Mouse (Mus musculus) heart, adult 2 months (tissue): ENCODE measurements around the gene Cdrt4. TPM values are rescaled to one million over a fixed set of nuclear protein-coding genes. Genes with fewer than 3 reads are reported as not detected.

ENCODE experiments used
- DNase-seq, 2 experiments: peaks; one replicate each; pipeline ENCODE4 v3.0.0; 2021
- H3K27ac ChIP-seq: fragments of 200-600 bp; 2 replicates; pipeline ENCODE4 v1.8.1; 2022
- H3K27me3 ChIP-seq: fragments of 200-500 bp; 2 replicates; pipeline ENCODE4 v1.6.1; 2012; ENCODE audit warnings: mild to moderate bottlenecking, low read length, inconsistent platforms, mixed read lengths; ENCODE audit not compliant: control insufficient read depth, insufficient read depth
- H3K36me3 ChIP-seq: fragments of 200-500 bp; 2 replicates; pipeline ENCODE4 v1.6.1; 2012; ENCODE audit warnings: low read length, inconsistent platforms; ENCODE audit not compliant: control insufficient read depth, insufficient read depth
- H3K4me1 ChIP-seq: fragments of 200-500 bp; 2 replicates; pipeline ENCODE4 v1.6.1; 2011; ENCODE audit warnings: low read length; ENCODE audit not compliant: control insufficient read depth, insufficient read depth
- H3K4me3 ChIP-seq: fragments of 200-600 bp; 2 replicates; pipeline ENCODE4 v1.8.1; 2022
- H3K79me2 ChIP-seq: fragments of 200-500 bp; replicated peaks from 2 replicates; pipeline ENCODE4 v1.6.1; 2012; ENCODE audit warnings: mild to moderate bottlenecking, inconsistent platforms, low read length, moderate library complexity, mixed read lengths; ENCODE audit not compliant: control insufficient read depth, insufficient read depth
- H3K9ac ChIP-seq: fragments of 200-500 bp; 2 replicates; pipeline ENCODE4 v1.6.1; 2012; ENCODE audit warnings: low read depth, mild to moderate bottlenecking, control low read depth, inconsistent platforms, low read length, mixed read lengths
- CTCF ChIP-seq: fragments of 200-600 bp; IDR thresholded peaks from 2 replicates; pipeline ENCODE4 v1.8.1; 2022; ENCODE audit warnings: antibody characterized with exemption, mild to moderate bottlenecking, moderate library complexity
- EP300 ChIP-seq: fragments of 200-500 bp; IDR thresholded peaks from 2 replicates; pipeline ENCODE4 v1.6.1; 2011; ENCODE audit warnings: low read depth, low read length, control low read depth; ENCODE audit not compliant: insufficient read depth
- POLR2A ChIP-seq: fragments of 200-500 bp; IDR thresholded peaks from 2 replicates; pipeline ENCODE4 v1.6.1; 2011; ENCODE audit warnings: mild to moderate bottlenecking, low read depth, low read length, control low read depth; ENCODE audit not compliant: insufficient read depth
- WGBS: fragments of 180-500 bp; shearing (Covaris S2); methylation state at CpG from one replicate; pipeline ENCODE4 v1.1.7; 2018; 5-methylcytosine and 5-hydroxymethylcytosine counted together
- intact Hi-C: fragments of 180-260 bp; cut with DNase I; formaldehyde crosslinking; loops from one replicate; pipeline ENCODE4 v1.15.1; 2025
- polyA plus RNA-seq: library from polyadenylated mRNA; depleted of rRNA; stranded (reverse); fragments of >200 nt; gene quantifications from 2 replicates; pipeline ENCODE4 v1.2.3, GENCODE M21; 2012; rRNA removed
- total RNA-seq, 2 experiments: library from RNA; stranded (reverse); gene quantifications; 2 replicates each; pipeline ENCODE4 v1.2.3; 2021

Cdrt4 gene
- total and polyA plus RNA-seq, 3 experiments: not detected

DNA sequence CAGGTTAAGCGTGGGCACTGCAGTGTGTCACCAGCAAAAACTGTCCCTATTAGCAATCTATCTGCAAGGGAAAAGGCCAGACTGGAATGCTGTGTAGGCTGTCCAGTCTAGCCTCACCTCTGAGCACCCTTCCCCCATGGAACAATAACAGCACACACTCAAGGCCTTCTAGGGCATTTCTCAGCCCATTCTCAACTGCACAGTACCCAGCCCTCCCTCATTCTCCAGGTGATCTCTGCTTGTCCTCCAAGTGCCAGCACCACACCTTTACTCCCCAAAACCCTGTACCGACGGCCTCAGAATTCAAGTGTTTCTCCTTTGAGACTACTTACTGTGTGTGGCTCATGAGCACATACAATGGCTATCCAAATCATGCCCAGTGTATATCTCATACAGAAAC is 77.1 kb downstream of the Cdrt4 start:
- intact Hi-C loops: loop anchor here (5.0 kb wide), 3 partner anchors 81 to 104 kb away; no protein-coding TSS in a partner anchor
- WGBS: 91% methylated on average over 3 of the region's 3 CpGs
- TF ChIP-seq CTCF (no peak), POLR2A (no peak), EP300 (no peak)
- H3K9ac ChIP-seq: no peak overlapping the region
- peaks cover 4% of the 10 kb centered on the region; the same call in 1 of the 2 replicates for H3K4me1 ChIP-seq
- H3K4me3 ChIP-seq: no peak overlapping the region
- no peaks in the 10 kb centered on the region for H3K36me3 ChIP-seq
- H3K27ac ChIP-seq: no peak overlapping the region
- H3K27me3 ChIP-seq: no peaks in the 10 kb centered on the region
- no peaks in the 10 kb centered on the region for H3K79me2 ChIP-seq
- DNase-seq: no peak

DNA sequence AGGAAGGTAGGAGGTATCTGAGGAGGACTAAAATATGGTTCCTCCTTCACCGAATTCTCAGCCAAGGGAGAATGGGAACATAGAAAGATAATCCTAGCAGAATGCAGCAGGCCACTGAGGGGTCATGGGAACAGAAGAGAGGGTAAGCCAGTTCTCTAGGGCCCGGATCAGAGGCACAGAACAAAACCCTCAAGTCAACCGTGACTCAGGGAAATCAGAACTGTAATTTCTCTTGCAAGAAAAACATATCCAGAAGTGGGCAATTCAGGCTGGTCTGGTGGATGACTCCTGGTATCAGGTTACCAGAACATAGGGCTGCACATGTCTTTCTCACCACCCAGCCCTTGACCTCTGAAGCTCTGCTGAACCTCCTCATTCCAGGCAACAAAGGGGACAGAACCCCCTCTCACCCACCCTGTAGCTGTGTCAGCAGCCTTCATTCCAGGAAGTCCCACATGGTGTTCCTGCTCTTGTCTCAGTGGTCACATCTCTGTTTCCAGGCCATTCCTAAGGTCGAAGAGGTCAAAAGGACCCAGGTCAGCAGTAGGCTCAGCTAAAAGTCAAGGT is 78.2 kb downstream of the Cdrt4 start:
- WGBS: 53% methylated on average over 4 of the region's 4 CpGs
- Histone ChIP-seq H3K27me3 (no peaks in the 10 kb centered on the region), H3K4me1 (peaks cover 4% of the 10 kb centered on the region; the same call in 1 of the 2 replicates), H3K27ac (peak overlapping the region; percentile 41), H3K9ac (no peak overlapping the region), H3K4me3 (no peak overlapping the region), H3K36me3 (no peaks in the 10 kb centered on the region), H3K79me2 (no peaks in the 10 kb centered on the region)
- intact Hi-C loops: loop anchor here (5.0 kb wide), 3 partner anchors 82 to 103 kb away; no protein-coding TSS in a partner anchor
- TF ChIP-seq POLR2A (no peak), EP300 (no peak), CTCF (no peak)
- no peak for DNase-seq

DNA sequence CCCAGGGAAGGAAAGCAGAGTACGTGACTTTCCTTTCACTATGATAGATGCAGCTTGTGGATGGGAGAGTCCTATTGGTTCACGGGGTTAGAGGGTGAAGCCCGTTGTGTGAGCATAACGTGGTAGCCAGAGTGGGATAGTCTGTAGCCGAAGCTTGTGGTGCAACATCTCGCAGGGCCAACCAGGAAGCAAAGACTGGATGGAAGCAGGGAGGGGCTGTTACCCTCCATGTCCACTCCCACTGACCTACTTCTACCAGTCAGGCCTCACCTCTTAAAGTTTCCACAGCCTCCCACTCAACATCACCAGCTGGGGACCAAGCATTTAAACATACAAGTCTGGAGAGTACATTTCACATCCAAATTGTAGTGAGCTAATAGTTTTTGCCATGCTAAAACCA is 78.7 kb downstream of the Cdrt4 start:
- Histone ChIP-seq H3K4me3 (no peak overlapping the region), H3K27me3 (no peaks in the 10 kb centered on the region), H3K27ac (peak overlapping the region; percentile 41), H3K9ac (no peak overlapping the region), H3K36me3 (no peaks in the 10 kb centered on the region), H3K4me1 (peaks cover 4% of the 10 kb centered on the region; the same call in 1 of the 2 replicates), H3K79me2 (no peaks in the 10 kb centered on the region)
- peak in 1 of 2 experiments; percentile 61 for DNase-seq
- 77% methylated on average over 6 of the region's 6 CpGs for WGBS
- no peak for TF ChIP-seq POLR2A
- no peak for TF ChIP-seq CTCF
- TF ChIP-seq EP300: no peak
- intact Hi-C loops: loop anchor here (5.0 kb wide), 3 partner anchors 82 to 103 kb away; no protein-coding TSS in a partner anchor

DNA sequence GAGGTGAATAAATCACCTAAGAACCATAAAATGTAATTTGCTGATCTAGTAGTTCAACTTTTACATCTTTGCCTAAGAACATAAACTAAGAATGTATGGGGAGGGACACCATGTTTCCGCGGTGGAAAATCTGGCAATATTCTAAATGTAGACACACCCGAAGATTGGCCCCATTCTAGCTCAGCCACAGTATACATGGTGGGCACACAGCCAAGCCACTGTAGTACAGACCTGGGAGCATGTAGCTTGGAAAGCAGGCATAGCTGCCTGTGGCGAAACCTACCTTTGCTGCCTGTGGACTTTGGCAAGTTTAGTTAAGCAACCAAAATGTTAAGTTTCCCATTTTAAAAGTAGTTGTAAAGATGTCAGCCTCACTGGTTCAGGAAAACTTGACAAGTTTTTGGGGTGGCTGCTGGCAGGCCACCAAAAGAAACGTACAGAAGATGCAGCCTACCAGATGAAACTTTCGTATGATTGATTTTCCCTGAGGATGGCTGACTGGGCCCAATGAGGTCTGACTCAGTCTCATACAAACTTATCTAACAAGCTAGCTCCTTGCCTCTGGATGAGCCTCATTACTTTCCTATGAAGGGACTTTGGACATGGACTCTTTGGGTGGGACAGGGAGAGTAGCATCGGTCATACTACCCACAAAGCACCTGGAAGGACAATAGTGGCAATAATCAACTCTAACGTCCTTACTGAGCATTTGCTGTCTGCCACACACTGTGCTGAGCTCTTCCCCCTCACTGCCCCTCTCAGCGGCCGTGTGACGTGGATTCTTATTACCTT is 84.6 kb downstream of the Cdrt4 start:
- intact Hi-C loops: no loop called here
- no peak overlapping the region for H3K4me3 ChIP-seq
- no peaks in the 10 kb centered on the region for H3K36me3 ChIP-seq
- no peak overlapping the region for H3K9ac ChIP-seq
- WGBS: 73% methylated on average over 11 of the region's 11 CpGs
- no peak for TF ChIP-seq CTCF
- no peak for DNase-seq
- H3K27me3 ChIP-seq: no peaks in the 10 kb centered on the region
- no peaks in the 10 kb centered on the region for H3K4me1 ChIP-seq
- H3K79me2 ChIP-seq: no peaks in the 10 kb centered on the region
- H3K27ac ChIP-seq: no peak overlapping the region

DNA sequence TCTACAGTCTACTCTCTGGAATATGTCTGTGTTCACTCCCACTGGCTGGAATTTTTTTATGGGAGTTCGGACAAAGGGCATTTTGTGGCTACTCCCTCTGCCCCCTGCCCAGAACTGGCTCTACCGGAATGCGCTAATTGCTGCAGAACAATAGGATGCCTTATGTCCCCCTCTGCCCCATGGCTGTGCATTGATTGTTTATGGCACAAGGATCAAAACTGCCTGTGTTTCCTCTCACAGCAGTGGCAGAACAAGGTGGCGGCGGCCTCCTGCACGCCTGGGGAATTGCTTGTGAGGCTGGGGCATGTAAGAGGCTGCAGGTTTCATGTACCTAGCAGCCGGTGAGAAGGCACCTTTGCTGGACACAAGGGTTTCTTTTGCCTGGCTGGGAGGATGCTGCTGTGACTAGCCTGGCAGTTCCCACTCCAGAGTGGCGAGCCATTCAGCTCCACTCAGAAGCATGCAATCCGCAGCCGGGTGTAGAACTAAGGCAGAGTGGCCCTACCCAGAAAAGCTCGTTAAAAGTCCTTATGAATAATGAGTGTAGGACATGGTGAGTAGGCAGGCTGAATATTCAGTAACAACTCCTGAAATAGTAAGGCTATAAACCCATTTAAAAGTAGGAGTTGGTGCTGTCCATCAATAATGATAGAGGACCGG is 89.1 kb downstream of the Cdrt4 start:
- Histone ChIP-seq H3K4me3 (no peak overlapping the region), H3K79me2 (no peaks in the 10 kb centered on the region), H3K4me1 (no peaks in the 10 kb centered on the region), H3K27ac (no peak overlapping the region), H3K27me3 (no peaks in the 10 kb centered on the region), H3K9ac (no peak overlapping the region), H3K36me3 (no peaks in the 10 kb centered on the region)
- WGBS: 84% methylated on average over 12 of the region's 12 CpGs
- no peak for DNase-seq
- TF ChIP-seq EP300 (no peak), CTCF (no peak), POLR2A (no peak)
- intact Hi-C loops: no loop called here

Other genes starting within 250 kb of the Cdrt4 start
- gene Zfp287, start 219.3 kb upstream of the Cdrt4 start, total RNA-seq: 1 to 10 TPM; 1.9 to 2.5 TPM
- gene Zfp287, start 219.3 kb upstream of the Cdrt4 start, polyA plus RNA-seq: 1.4 and 1.9 TPM in 2 replicates
- gene Gm10428, start 198.1 kb upstream of the Cdrt4 start, total RNA-seq: not detected
- not detected in 2 replicates for gene Gm10428, start 198.1 kb upstream of the Cdrt4 start, polyA plus RNA-seq
- under 1 TPM; 0.41 to 0.42 TPM for gene Zfp286, start 161.7 kb upstream of the Cdrt4 start, total RNA-seq
- 0.70 and 1.3 TPM in 2 replicates for gene Zfp286, start 161.7 kb upstream of the Cdrt4 start, polyA plus RNA-seq
- gene Trim16, start 131.0 kb upstream of the Cdrt4 start, total RNA-seq: 1 to 10 TPM; 6.5 to 7.4 TPM
- 4.0 and 5.9 TPM in 2 replicates for gene Trim16, start 131.0 kb upstream of the Cdrt4 start, polyA plus RNA-seq
- under 1 TPM; 0.16 to 0.34 TPM for gene Fbxw10, start 104.1 kb upstream of the Cdrt4 start, total RNA-seq
- gene Fbxw10, start 104.1 kb upstream of the Cdrt4 start, polyA plus RNA-seq: 0.29 and 0.70 TPM in 2 replicates
- 10 to 100 TPM; 21.9 to 24.5 TPM for gene Tvp23b, start 71.7 kb upstream of the Cdrt4 start, total RNA-seq
- gene Tvp23b, start 71.7 kb upstream of the Cdrt4 start, polyA plus RNA-seq: 9.7 and 17.7 TPM in 2 replicates
- gene Tekt3, start 110.5 kb downstream of the Cdrt4 start, total RNA-seq: not detected
- not detected in 2 replicates for gene Tekt3, start 110.5 kb downstream of the Cdrt4 start, polyA plus RNA-seq
- 10 to 100 TPM; 37.5 to 49.6 TPM for gene Pmp22, start 177.8 kb downstream of the Cdrt4 start, total RNA-seq
- 53.5 and 69.4 TPM in 2 replicates for gene Pmp22, start 177.8 kb downstream of the Cdrt4 start, polyA plus RNA-seq